Mouse (Mus musculus) megakaryocyte-erythroid progenitor cell, adult 5 weeks (primary cell): ENCODE measurements around the gene Guca1a. TPM values are rescaled to one million over a fixed set of nuclear protein-coding genes. Genes with fewer than 3 reads are reported as not detected.

Experiments
- polyA plus RNA-seq: library from polyadenylated mRNA; stranded (reverse); fragments of >175 nt; gene quantifications from 2 replicates; pipeline ENCODE4 v1.2.3, GENCODE M21; 2012

The Guca1a gene
- 15.7 and 18.2 TPM in 2 replicates for polyA plus RNA-seq

DNA sequence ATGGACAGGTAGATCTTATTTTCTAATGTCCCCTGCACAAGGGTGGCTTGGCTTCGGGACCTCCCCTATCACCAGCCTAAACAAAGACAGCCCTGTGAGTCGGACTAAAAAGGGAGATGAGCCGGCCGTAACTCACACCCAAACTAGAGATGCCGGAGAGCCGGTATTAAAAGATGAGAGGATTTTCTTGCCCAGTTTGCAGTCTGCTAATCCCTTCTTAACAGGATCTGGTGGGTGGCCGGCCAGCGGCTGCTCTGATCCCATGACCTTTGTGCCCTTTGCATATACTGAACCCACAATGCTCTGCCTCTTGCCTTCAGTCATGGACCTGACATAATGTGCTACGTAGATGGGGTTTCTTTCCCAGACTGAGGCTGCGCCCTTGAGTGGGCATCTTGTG, at the start of gene Guca1a:
Gene Guca1a, minus strand, starts transcription at position 134 of the 400 bp plus-strand sequence.

DNA sequence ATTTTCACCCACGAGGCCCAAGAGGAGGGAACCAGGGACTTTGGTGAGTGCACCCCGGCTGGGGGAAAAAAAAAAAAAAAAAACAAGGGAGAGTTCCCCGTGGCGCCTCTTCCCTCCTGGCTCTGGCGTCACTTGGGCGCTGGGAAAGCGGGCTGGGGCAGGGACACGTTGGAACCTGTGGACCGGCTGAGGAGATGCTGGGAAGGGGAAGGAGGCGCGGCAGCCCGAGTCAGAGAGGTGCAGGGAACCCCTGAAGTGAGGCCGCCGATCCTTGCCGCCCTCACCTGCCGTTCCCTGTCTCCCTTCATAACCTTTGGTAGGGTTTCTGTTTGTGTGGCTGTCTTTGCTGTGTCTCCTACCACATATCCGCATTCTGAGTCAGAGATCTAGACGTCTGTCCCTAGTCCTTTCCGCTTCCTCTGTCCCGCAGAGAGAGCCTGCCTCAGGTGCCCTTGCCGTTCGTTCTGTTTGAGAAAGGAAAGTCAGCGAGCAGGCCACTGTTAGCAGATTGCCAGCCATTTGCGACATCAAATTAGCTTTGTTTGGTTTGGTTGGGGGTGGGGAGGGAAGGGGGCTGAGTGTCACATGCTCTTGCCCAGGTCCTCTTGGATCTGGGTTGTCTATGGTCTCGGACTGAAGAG, 36.6 kb upstream of the Guca1a start, which contains the start of gene 1700001C19Rik:
Gene 1700001C19Rik, minus strand, starts transcription at position 470 of the 641 bp plus-strand sequence.

GRCm38 (mm10) chr17:47436156-47436906, 35.9 kb upstream of the Guca1a start, which contains the start of gene AI661453:
Gene AI661453 (plus strand): TSS chr17:47436615.

GRCm38 (mm10) chr17:47385145-47385544, 15.2 kb downstream of the Guca1a start, which contains the start of gene Guca1b:
Gene Guca1b (plus strand): TSS chr17:47385393.

GRCm38 (mm10) chr17:47368401-47369086, 31.8 kb downstream of the Guca1a start, which contains the start of gene Mrps10:
Gene Mrps10 (plus strand): TSS chr17:47368887.

Other genes starting within 250 kb of the Guca1a start
- 30.4 and 30.5 TPM in 2 replicates for gene Mrps10, start 31.7 kb downstream of the Guca1a start, polyA plus RNA-seq
- 0.86 and 1.9 TPM in 2 replicates for gene Guca1b, start 15.2 kb downstream of the Guca1a start, polyA plus RNA-seq
- gene AI661453, start 36.0 kb upstream of the Guca1a start, polyA plus RNA-seq: 7.4 and 7.5 TPM in 2 replicates
- gene 1700001C19Rik, start 36.8 kb upstream of the Guca1a start, polyA plus RNA-seq: 0.17 and 0.33 TPM in 2 replicates
- gene Taf8, start 101.7 kb upstream of the Guca1a start, polyA plus RNA-seq: 22.9 and 25.8 TPM in 2 replicates
- gene Ccnd3, start 104.5 kb upstream of the Guca1a start, polyA plus RNA-seq: 344 and 360 TPM in 2 replicates
- 39.7 and 42.3 TPM in 2 replicates for gene Bysl, start 210.9 kb upstream of the Guca1a start, polyA plus RNA-seq
- gene Med20, start 211.0 kb upstream of the Guca1a start, polyA plus RNA-seq: 4.4 and 4.6 TPM in 2 replicates
- gene Gm20517, start 211.0 kb upstream of the Guca1a start, polyA plus RNA-seq: 0.06 TPM in 1 of 2 replicates, not detected in the other
- gene Usp49, start 230.1 kb upstream of the Guca1a start, polyA plus RNA-seq: 12.5 and 13.5 TPM in 2 replicates